Mouse (Mus musculus): ENCODE data around the gene Rhbdf1. TPM values are rescaled to one million over a fixed set of nuclear protein-coding genes. Genes with fewer than 3 reads are reported as not detected.

The Rhbdf1 gene
- total and polyA plus RNA-seq, 3 experiments = 2.9 to 14.3 TPM; not detected in 1

GRCm38 (mm10) chr11:32166683-32167082, 55.4 kb downstream of the Rhbdf1 start:
- no peak for TF ChIP-seq MAX (IDR thresholded peaks at IDR 0.05; ENCODE audit: low read length)
- no peak for TF ChIP-seq CHD2 (IDR thresholded peaks at IDR 0.05; ENCODE audit: low read length)
- TF ChIP-seq POLR2AphosphoS5 (IDR thresholded peaks at IDR 0.05; ENCODE audit: borderline replicate concordance, low read depth, low read length) = no peak
- no peak for TF ChIP-seq USF1 (IDR thresholded peaks at IDR 0.05; ENCODE audit: low read depth, low read length)
- no peak for TF ChIP-seq POLR2AphosphoS2 (IDR thresholded peaks at IDR 0.05; ENCODE audit: low read length)
- no peak for TF ChIP-seq CHD1 (IDR thresholded peaks at IDR 0.05; ENCODE audit: low read depth, low read length)
- no peak for TF ChIP-seq ZMIZ1 (IDR thresholded peaks at IDR 0.05; ENCODE audit: low read depth, low read length)
- no peak for TF ChIP-seq E2F4 (IDR thresholded peaks at IDR 0.05; ENCODE audit: borderline replicate concordance, low read depth, low read length)
- TF ChIP-seq KAT2A (conservative IDR thresholded peaks at IDR 0.05; ENCODE audit: low read depth, low read length) = no peak
- no peak for TF ChIP-seq UBTF (IDR thresholded peaks at IDR 0.05; ENCODE audit: borderline replicate concordance, insufficient read depth, low read depth, low read length)
- TF ChIP-seq MXI1 (IDR thresholded peaks at IDR 0.05; ENCODE audit: low read depth, low read length) = no peak
- no peak for TF ChIP-seq GABPA (IDR thresholded peaks at IDR 0.05; ENCODE audit: low read depth, low read length)
- TF ChIP-seq POLR2A (IDR thresholded peaks at IDR 0.05; ENCODE audit: control insufficient read depth in 1 of 2, insufficient read depth in 1 of 2, low read depth in 1 of 2, low read length in 2 of 2, poor library complexity in 1 of 2) = no peak
- TF ChIP-seq HCFC1 (IDR thresholded peaks at IDR 0.05; ENCODE audit: low read depth, low read length) = no peak
- TF ChIP-seq TAL1 (IDR thresholded peaks at IDR 0.05; ENCODE audit: low read length) = no peak
- H3K27me3 ChIP-seq (ENCODE audit: control insufficient read depth in 1 of 2, insufficient read depth in 2 of 2, low read length in 2 of 2) = peaks cover 17 to 21% of the 10 kb centered on the region in 2 experiments
- H3K27ac ChIP-seq (ENCODE audit: control insufficient read depth, low read depth, low read length) = no peak overlapping the region
- no peaks in the 10 kb centered on the region for H3K36me3 ChIP-seq (ENCODE audit: control insufficient read depth in 1 of 2, insufficient read depth in 2 of 2, low read length in 2 of 2)
- H3K9me3 ChIP-seq (replicated peaks; ENCODE audit: insufficient read depth, low read length) = no peaks in the 10 kb centered on the region
- H3K9ac ChIP-seq (ENCODE audit: control insufficient read depth, low read depth, low read length, poor library complexity, severe bottlenecking) = no peak overlapping the region
- no peak for DNase-seq (ENCODE audit: low read depth, low spot score)
- H3K4me3 ChIP-seq (ENCODE audit: control insufficient read depth in 1 of 2, insufficient read depth in 1 of 2, low read depth in 2 of 2, low read length in 2 of 2) = no peak overlapping the region
- H3K4me1 ChIP-seq (ENCODE audit: control insufficient read depth in 1 of 2, insufficient read depth in 2 of 2, low read length in 2 of 2) = no peaks in the 10 kb centered on the region
- H3K79me2 ChIP-seq (ENCODE audit: control insufficient read depth, insufficient read depth, low read length, poor library complexity) = no peaks in the 10 kb centered on the region

GRCm38 (mm10) chr11:32161922-32162804, 59.9 kb downstream of the Rhbdf1 start:
- Histone ChIP-seq H3K27ac (ENCODE audit: control insufficient read depth, low read depth, low read length) (no peak overlapping the region), H3K4me1 (ENCODE audit: control insufficient read depth in 1 of 2, insufficient read depth in 2 of 2, low read length in 2 of 2) (no peaks in the 10 kb centered on the region), H3K9ac (ENCODE audit: control insufficient read depth, low read depth, low read length, poor library complexity, severe bottlenecking) (0 out of 2 replicates have a peak overlapping the region, but pooled peaks have one; percentile 3), H3K27me3 (ENCODE audit: control insufficient read depth in 1 of 2, insufficient read depth in 2 of 2, low read length in 2 of 2) (peaks cover 9 to 13% of the 10 kb centered on the region in 2 experiments), H3K79me2 (ENCODE audit: control insufficient read depth, insufficient read depth, low read length, poor library complexity) (no peaks in the 10 kb centered on the region), H3K36me3 (ENCODE audit: control insufficient read depth in 1 of 2, insufficient read depth in 2 of 2, low read length in 2 of 2) (no peaks in the 10 kb centered on the region), H3K4me3 (ENCODE audit: control insufficient read depth in 1 of 2, insufficient read depth in 1 of 2, low read depth in 2 of 2, low read length in 2 of 2) (peak overlapping the region; percentile 17 to 41; a peak in 3 of 4 replicates), H3K9me3 (replicated peaks; ENCODE audit: insufficient read depth, low read length) (no peaks in the 10 kb centered on the region)
- peak; percentile 84 for DNase-seq (ENCODE audit: low read depth, low spot score)
- TF ChIP-seq SMC3 (IDR thresholded peaks at IDR 0.05; ENCODE audit: low read depth, low read length) = peak; percentile 87
- TF ChIP-seq MEF2A (IDR thresholded peaks at IDR 0.05; ENCODE audit: extremely low read depth, insufficient replicate concordance, low read depth, low read length, poor library complexity, severe bottlenecking) = no peak
- TF ChIP-seq POLR2AphosphoS2 (IDR thresholded peaks at IDR 0.05; ENCODE audit: low read length) = no peak
- TF ChIP-seq MAFK (IDR thresholded peaks at IDR 0.05; ENCODE audit: borderline replicate concordance, low read depth, low read length) = no peak
- TF ChIP-seq TCF12 (IDR thresholded peaks at IDR 0.05; ENCODE audit: low read depth, low read length) = no peak
- TF ChIP-seq NRF1 (IDR thresholded peaks at IDR 0.05; ENCODE audit: insufficient read depth, low read depth, low read length, poor library complexity, severe bottlenecking) = peak; percentile 57
- TF ChIP-seq MAZ (IDR thresholded peaks at IDR 0.05; ENCODE audit: low read depth, low read length) = no peak
- TF ChIP-seq ZNF384 (IDR thresholded peaks at IDR 0.05; ENCODE audit: low read depth, low read length) = no peak
- no peak for TF ChIP-seq ZMIZ1 (IDR thresholded peaks at IDR 0.05; ENCODE audit: low read depth, low read length)
- TF ChIP-seq MYC (IDR thresholded peaks at IDR 0.05; ENCODE audit: low read depth, low read length) = no peak
- no peak for TF ChIP-seq POLR2AphosphoS5 (IDR thresholded peaks at IDR 0.05; ENCODE audit: borderline replicate concordance, low read depth, low read length)
- no peak for TF ChIP-seq ETS1 (IDR thresholded peaks at IDR 0.05; ENCODE audit: low read depth, low read length)
- TF ChIP-seq MYB (IDR thresholded peaks at IDR 0.05; ENCODE audit: low read depth, low read length) = no peak
- no peak for TF ChIP-seq USF2 (IDR thresholded peaks at IDR 0.05; ENCODE audit: borderline replicate concordance in 1 of 2, insufficient read depth in 1 of 2, low read depth in 1 of 2, low read length in 2 of 2)
- TF ChIP-seq RAD21 (IDR thresholded peaks at IDR 0.05; ENCODE audit: low read depth, low read length) = peak; percentile 62
- no peak for TF ChIP-seq TAL1 (IDR thresholded peaks at IDR 0.05; ENCODE audit: low read length)
- TF ChIP-seq EP300 (IDR thresholded peaks at IDR 0.05; ENCODE audit: low read depth in 1 of 2, low read length in 2 of 2) = no peak
- TF ChIP-seq ZKSCAN1 (IDR thresholded peaks at IDR 0.05; ENCODE audit: low read depth, low read length) = no peak
- no peak for TF ChIP-seq MXI1 (IDR thresholded peaks at IDR 0.05; ENCODE audit: low read depth, low read length)

All from MEL (cell line).